ENCODE assay signal across 8 mouse cellular contexts in genomic region chr5:31179766-31180630, GRCm38 (mm10). TPM values are rescaled to one million over a fixed set of nuclear protein-coding genes. Genes with fewer than 3 reads are reported as not detected.
DNase-seq lines count a peak whose midpoint lies in the region; ATAC-seq lines count a peak whose summit lies in the region.

Gene Gm29609 (minus strand): TSS chr5:31179911.
Gene Gtf3c2 (minus strand): TSS chr5:31180144.

- peak within 1 kb of the TSS; percentile 87 for H3K4me2 ChIP-seq in hindbrain, embryonic 12.5 days (replicated peaks)

- peak; percentile 96 for DNase-seq in NIH3T3 (ENCODE audit: low read depth)
- peak; percentile 98 to 99 for DNase-seq in cerebellum, postnatal 10 days
- peak; percentile 95 for DNase-seq in frontal cortex, postnatal 10 days (ENCODE audit: low spot score in 2 of 2)
- DNase-seq in layer of hippocampus, postnatal 14 days (ENCODE audit: low spot score in 2 of 2) = peak; percentile 96 to 98
- DNase-seq in lung, postnatal 14 days = peak; percentile 95
- peak; percentile 93 for DNase-seq in retina, adult 2 months (ENCODE audit: low read depth, low spot score)
- DNase-seq in thymus, postnatal 36 days = peak; percentile 95 to 96

- peaks cover 9% of the 10 kb centered on the region for H3K4me1 ChIP-seq in hindbrain, embryonic 12.5 days

- H3K36me3 ChIP-seq in hindbrain, embryonic 12.5 days = 0 out of 2 replicates have a peak, but pooled peaks cover 2% of the 10 kb centered on the region

- peak within 1 kb of the TSS; percentile 87 for H3K4me3 ChIP-seq in hindbrain, embryonic 12.5 days

- H3K27ac ChIP-seq in hindbrain, embryonic 12.5 days = peak within 1 kb of the TSS; percentile 97

- H3K9ac ChIP-seq in hindbrain, embryonic 12.5 days = peak within 1 kb of the TSS; percentile 87

- under 1% methylated on average over 59 of the region's 59 CpGs for WGBS in hindbrain, embryonic 12.5 days

- H3K9me3 ChIP-seq in hindbrain, embryonic 12.5 days (replicated peaks) = no peaks in the 10 kb centered on the region

- ATAC-seq in hindbrain, embryonic 12.5 days (ENCODE audit: low FRiP score) = peak; percentile 98

- H3K27me3 ChIP-seq in hindbrain, embryonic 12.5 days = no peaks in the 10 kb centered on the region

RNA-seq across cellular contexts. Expression of gene Gm29609, which starts in this region (rescaled TPM):
- 1.8 and 2.3 TPM in 2 replicates for polyA plus RNA-seq in hindbrain, embryonic 12.5 days (2016; fragmentation: Nextera tagmentation; extraction: Ambion mirVana)
- 1 to 10 TPM; 1.2 to 4.2 TPM for total RNA-seq in layer of hippocampus, postnatal 14 days (2021)

RNA-seq across cellular contexts. Expression of gene Gtf3c2, which starts in this region (rescaled TPM):
- 86.0 and 89.2 TPM in 2 replicates for polyA plus RNA-seq in hindbrain, embryonic 12.5 days (2016; fragmentation: Nextera tagmentation; extraction: Ambion mirVana)
- total RNA-seq in layer of hippocampus, postnatal 14 days (2021) = 10 to 100 TPM; 61.2 to 64.7 TPM

Comparison
In these comparisons a context has a peak if more than half of its experiments do, and no peak if none do; other contexts are left out.
1. Peak in every context shown above with its lines: DNase-seq, ATAC-seq, H3K4me3 ChIP-seq and H3K27ac ChIP-seq.